32 mouse cellular contexts compared by ENCODE assay signal in genomic region chr6:29322735-29323134, GRCm38 (mm10). TPM values are rescaled to one million over a fixed set of nuclear protein-coding genes. Genes with fewer than 3 reads are reported as not detected.
A peak's percentile ranks its signal among the peaks of the same experiment; 100 is the strongest.
DNase-seq lines count a peak whose midpoint lies in the region; ATAC-seq and TF ChIP-seq lines count a peak whose summit lies in the region.
"Had no signal": no experiment of that assay in that cellular context is flagged by ENCODE, and none has a peak within 500 bp of the region (broad histone marks: within the 10 kb centered on the region; RNA-seq: fewer than 3 reads in every experiment).

No protein-coding gene starts in this region.

- no peak overlapping the region for H3K9ac ChIP-seq in CH12.LX (ENCODE audit: insufficient read depth, low read depth)
- H3K9ac ChIP-seq: embryonic facial prominence, embryonic 12.5 days; embryonic facial prominence, embryonic 15.5 days; forebrain, embryonic 12.5 days; forebrain, embryonic 15.5 days; heart, embryonic 13.5 days; hindbrain, embryonic 12.5 days; hindbrain, embryonic 15.5 days; intestine, embryonic 15.5 days had no signal

- dilution Hi-C loops in CH12.LX (cut with MboI; ENCODE audit: extremely low pct_ligation_motif_present, extremely low pct_unique_long_range_greater_than_20kb, low sequenced_read_pairs), result no loop called here

- H3K9me3 ChIP-seq in CH12.LX (replicated peaks; ENCODE audit: low read length), result peaks cover 3% of the 10 kb centered on the region
- H3K9me3 ChIP-seq: embryonic facial prominence, embryonic 12.5 days; embryonic facial prominence, embryonic 15.5 days; forebrain, embryonic 12.5 days; forebrain, embryonic 15.5 days; heart, embryonic 10.5 days; heart, embryonic 13.5 days; hindbrain, embryonic 12.5 days; hindbrain, embryonic 15.5 days; intestine, embryonic 15.5 days had no signal

- intact Hi-C loops in heart, postnatal 36 days (cut with DNase I), result no loop called here

- no peak for TF ChIP-seq POLR2A in CH12.LX (IDR thresholded peaks at IDR 0.05; ENCODE audit: low read depth, low read length)

- peaks cover 71% of the 10 kb centered on the region for H3K27me3 ChIP-seq in CH12.LX (replicated peaks)
- H3K27me3 ChIP-seq: embryonic facial prominence, embryonic 12.5 days; embryonic facial prominence, embryonic 15.5 days; forebrain, embryonic 12.5 days; forebrain, embryonic 15.5 days; hindbrain, embryonic 12.5 days; hindbrain, embryonic 15.5 days; intestine, embryonic 15.5 days had no signal

- TF ChIP-seq RAD21 in CH12.LX (IDR thresholded peaks at IDR 0.05; ENCODE audit: low read depth, low read length), result no peak

- H3K4me1 ChIP-seq in CH12.LX (ENCODE audit: control insufficient read depth in 1 of 2, insufficient read depth in 2 of 2), result peaks cover 6 to 11% of the 10 kb centered on the region in 2 experiments
- H3K4me1 ChIP-seq: embryonic facial prominence, embryonic 12.5 days; embryonic facial prominence, embryonic 15.5 days; forebrain, embryonic 12.5 days; forebrain, embryonic 15.5 days; hindbrain, embryonic 12.5 days; hindbrain, embryonic 15.5 days had no signal

- H3K4me3 ChIP-seq in CH12.LX (replicated peaks in 1 of 3; ENCODE audit: low read depth in 2 of 3, low read length in 2 of 3, poor library complexity in 1 of 3), result no peak overlapping the region
- H3K4me3 ChIP-seq: embryonic facial prominence, embryonic 12.5 days; embryonic facial prominence, embryonic 15.5 days; forebrain, embryonic 12.5 days; forebrain, embryonic 15.5 days; heart, adult 2 months; heart, embryonic 10.5 days; heart, embryonic 13.5 days; hindbrain, embryonic 12.5 days; hindbrain, embryonic 15.5 days; intestine, embryonic 15.5 days had no signal

- H3K79me2 ChIP-seq in CH12.LX (replicated peaks; ENCODE audit: control insufficient read depth, extremely low read depth, insufficient read depth, poor library complexity, severe bottlenecking), result no peaks in the 10 kb centered on the region

- H3K36me3 ChIP-seq in CH12.LX (replicated peaks in 1 of 2; ENCODE audit: control insufficient read depth in 1 of 2, insufficient read depth in 1 of 2, low read length in 1 of 2), result no peaks in the 10 kb centered on the region
- H3K36me3 ChIP-seq: embryonic facial prominence, embryonic 12.5 days; embryonic facial prominence, embryonic 15.5 days; forebrain, embryonic 12.5 days; forebrain, embryonic 15.5 days; heart, embryonic 10.5 days; heart, embryonic 13.5 days; hindbrain, embryonic 12.5 days; hindbrain, embryonic 15.5 days; intestine, embryonic 15.5 days had no signal

- in situ Hi-C loops in CH12.LX (cut with MboI; ENCODE audit: low pct_ligation_motif_present, low pct_unique_long_range_greater_than_20kb, low sequenced_read_pairs), result no loop called here

- H3K27ac ChIP-seq in CH12.LX (ENCODE audit: insufficient read depth, low read depth), result no peak overlapping the region
- H3K27ac ChIP-seq: embryonic facial prominence, embryonic 12.5 days; embryonic facial prominence, embryonic 15.5 days; forebrain, embryonic 12.5 days; forebrain, embryonic 15.5 days; heart, adult 2 months; heart, embryonic 10.5 days; heart, embryonic 13.5 days; hindbrain, embryonic 12.5 days; hindbrain, embryonic 15.5 days; intestine, embryonic 15.5 days had no signal

- DNase-seq in CD4-positive, CD25-positive, alpha-beta regulatory T cell, adult 2 months (ENCODE audit: low read depth, low spot score), result peak; percentile 5
- DNase-seq in CH12.LX (ENCODE audit: extremely low read depth), result no peak
- DNase-seq in naive thymus-derived CD4-positive, alpha-beta T cell, adult 2 months (ENCODE audit: low read depth), result peak; percentile 16
- no peak for DNase-seq in layer of hippocampus, adult 11-12 months (ENCODE audit: low spot score)
- no peak for DNase-seq in heart, postnatal 36 days
- DNase-seq: adrenal gland, postnatal 10 days; adrenal gland, postnatal 36 days; cerebellum, adult 11 months; cerebellum, adult 8-10 months; cerebellum, postnatal 10 days; cerebellum, postnatal 36 days; gastrocnemius, postnatal 25 days; heart, adult 2 months; heart, postnatal 14 days; kidney, adult 11 months had no signal

- TF ChIP-seq EP300 in CH12.LX (IDR thresholded peaks at IDR 0.05; ENCODE audit: low read length), result no peak

- 0 out of 2 replicates have a peak overlapping the region, but pooled peaks have one; percentile 15 for H3K4me2 ChIP-seq in CH12.LX (ENCODE audit: insufficient read depth, low read depth, poor library complexity, severe bottlenecking)
- H3K4me2 ChIP-seq: embryonic facial prominence, embryonic 12.5 days; embryonic facial prominence, embryonic 15.5 days; forebrain, embryonic 12.5 days; forebrain, embryonic 15.5 days; heart, embryonic 13.5 days; hindbrain, embryonic 12.5 days; hindbrain, embryonic 15.5 days; intestine, embryonic 15.5 days had no signal

- no peak for TF ChIP-seq CTCF in CH12.LX (conservative IDR thresholded peaks at IDR 0.05 in 1 of 2, IDR thresholded peaks at IDR 0.05 in 1 of 2; ENCODE audit: low read depth in 2 of 2, low read length in 2 of 2)

- ATAC-seq in CD4-positive, CD25-positive, alpha-beta regulatory T cell, adult 4 months, result no peak
- peak; percentile 65 for ATAC-seq in granulocyte monocyte progenitor cell, adult 5-6 weeks (replicated peaks; ENCODE audit: poor library complexity, severe bottlenecking)
- no peak for ATAC-seq in erythroid progenitor cell, adult 5-6 weeks (replicated peaks; ENCODE audit: low FRiP score, poor library complexity, severe bottlenecking)
- ATAC-seq: activated CD4-positive, CD25-positive, alpha-beta regulatory T cell, adult 4 months; forebrain, embryonic 15.5 days; intestine, embryonic 15.5 days had no signal

TF ChIP-seq in CH12.LX, 34 proteins besides CTCF, POLR2A, EP300 and RAD21:
- no peak for TF ChIP-seq SIN3A (IDR thresholded peaks at IDR 0.05; ENCODE audit: low read length)
- no peak for TF ChIP-seq MXI1 (IDR thresholded peaks at IDR 0.05; ENCODE audit: low read depth, low read length)
- TF ChIP-seq ZMIZ1 (IDR thresholded peaks at IDR 0.05; ENCODE audit: low read depth, low read length), result no peak
- TF ChIP-seq JUN (IDR thresholded peaks at IDR 0.05; ENCODE audit: insufficient read depth, low read depth, low read length), result no peak
- no peak for TF ChIP-seq GABPA (IDR thresholded peaks at IDR 0.05; ENCODE audit: insufficient replicate concordance, low read depth, low read length)
- TF ChIP-seq MAX (IDR thresholded peaks at IDR 0.05; ENCODE audit: low read length), result no peak
- no peak for TF ChIP-seq MYC (IDR thresholded peaks at IDR 0.05; ENCODE audit: low read depth, low read length)

RNA-seq across cellular contexts. Expression of gene Fam71f1, which starts 3.8 kb away (rescaled TPM):
- not detected for polyA plus RNA-seq in CD4-positive, CD25-positive, alpha-beta regulatory T cell, adult 4 months (2017; shearing (Covaris generic))
- total RNA-seq in CH12.LX (2012; rRNA removed) (not detected in 2 replicates), CH12.LX (2014; rRNA removed) (not detected in 2 replicates)
- not detected in 2 replicates for polyA plus RNA-seq in CH12.LX (2012; ENCODE audit: insufficient read length, low read depth)
- total RNA-seq in granulocyte monocyte progenitor cell, adult 5-6 weeks (2014; fragmentation: Nextera tagmentation), result not detected in 2 replicates
- total RNA-seq in granulocyte monocyte progenitor cell, adult 5-6 weeks (2017), result not detected in 2 replicates
- total RNA-seq in heart, postnatal 36 days (2021), result not detected
- total RNA-seq in erythroid progenitor cell, adult 5-6 weeks (2015; ENCODE audit: low replicate concordance), result not detected in 2 replicates
- total RNA-seq in erythroid progenitor cell, adult 5-6 weeks (2017; ENCODE audit: low replicate concordance), result not detected in 2 replicates
- total RNA-seq: adrenal gland, adult 18-20 months; adrenal gland, postnatal 10 days; adrenal gland, postnatal 36 days; gastrocnemius, adult 8-10 months; gastrocnemius, postnatal 25 days; heart, adult 2 months; heart, postnatal 14 days; hematopoietic stem cell, adult 5-6 weeks had no signal
- polyA plus RNA-seq: activated CD4-positive, CD25-positive, alpha-beta regulatory T cell, adult 4 months; embryonic facial prominence, embryonic 15.5 days; forebrain, embryonic 12.5 days; forebrain, embryonic 15.5 days; heart, embryonic 10.5 days; heart, embryonic 16.5 days; hindbrain, embryonic 12.5 days; hindbrain, embryonic 15.5 days; intestine, embryonic 15.5 days had no signal

RNA-seq across cellular contexts. Expression of gene Calu, which starts 25.1 kb away (rescaled TPM):
- 10 to 100 TPM; 57.9 to 68.6 TPM for polyA plus RNA-seq in CD4-positive, CD25-positive, alpha-beta regulatory T cell, adult 4 months (2017; shearing (Covaris generic))
- total RNA-seq in CH12.LX (2012; rRNA removed) (107 and 125 TPM in 2 replicates), CH12.LX (2014; rRNA removed) (161 and 166 TPM in 2 replicates)
- 112 and 128 TPM in 2 replicates for polyA plus RNA-seq in CH12.LX (2012; ENCODE audit: insufficient read length, low read depth)
- total RNA-seq in granulocyte monocyte progenitor cell, adult 5-6 weeks (2014; fragmentation: Nextera tagmentation), result 72.1 and 86.1 TPM in 2 replicates
- total RNA-seq in granulocyte monocyte progenitor cell, adult 5-6 weeks (2017), result 228 and 237 TPM in 2 replicates
- 100 to 1,000 TPM; 240 to 254 TPM for total RNA-seq in heart, postnatal 36 days (2021)
- 23.1 and 26.7 TPM in 2 replicates for total RNA-seq in erythroid progenitor cell, adult 5-6 weeks (2015; ENCODE audit: low replicate concordance)
- total RNA-seq in erythroid progenitor cell, adult 5-6 weeks (2017; ENCODE audit: low replicate concordance), result 41.5 and 53.8 TPM in 2 replicates

RNA-seq across cellular contexts. Expression of gene Fam71f2, which starts 43.3 kb away (rescaled TPM):
- polyA plus RNA-seq in CD4-positive, CD25-positive, alpha-beta regulatory T cell, adult 4 months (2017; shearing (Covaris generic)), result under 1 TPM in 1 of 2 experiments, not detected in 1; 0.44 TPM
- total RNA-seq in CH12.LX (2012; rRNA removed) (0.29 and 0.30 TPM in 2 replicates), CH12.LX (2014; rRNA removed) (0.34 TPM in 1 of 2 replicates, not detected in the other)
- 0.23 TPM in 1 of 2 replicates, not detected in the other for polyA plus RNA-seq in CH12.LX (2012; ENCODE audit: insufficient read length, low read depth)
- total RNA-seq in granulocyte monocyte progenitor cell, adult 5-6 weeks (2014; fragmentation: Nextera tagmentation), result not detected in 2 replicates
- 0.88 TPM in 1 of 2 replicates, not detected in the other for total RNA-seq in granulocyte monocyte progenitor cell, adult 5-6 weeks (2017)
- total RNA-seq in heart, postnatal 36 days (2021), result under 1 TPM in 1 of 2 experiments, not detected in 1; 0.27 TPM
- not detected in 2 replicates for total RNA-seq in erythroid progenitor cell, adult 5-6 weeks (2015; ENCODE audit: low replicate concordance)
- not detected in 2 replicates for total RNA-seq in erythroid progenitor cell, adult 5-6 weeks (2017; ENCODE audit: low replicate concordance)
- total RNA-seq: adrenal gland, adult 18-20 months; adrenal gland, postnatal 36 days; gastrocnemius, adult 8-10 months; gastrocnemius, postnatal 25 days; heart, adult 2 months; heart, postnatal 14 days; hematopoietic stem cell, adult 5-6 weeks had no signal
- polyA plus RNA-seq: heart, embryonic 13.5 days had no signal

RNA-seq across cellular contexts. Expression of gene Hilpda, which starts 50.4 kb away (rescaled TPM):
- polyA plus RNA-seq in CD4-positive, CD25-positive, alpha-beta regulatory T cell, adult 4 months (2017; shearing (Covaris generic)), result 10 to 100 TPM; 32.4 to 37.1 TPM
- 14.6 and 23.7 TPM in 2 replicates for total RNA-seq in CH12.LX (2012; rRNA removed)
- 40.0 and 52.3 TPM in 2 replicates for total RNA-seq in CH12.LX (2014; rRNA removed)
- 10.5 and 11.1 TPM in 2 replicates for polyA plus RNA-seq in CH12.LX (2012; ENCODE audit: insufficient read length, low read depth)
- 14.0 and 15.5 TPM in 2 replicates for total RNA-seq in granulocyte monocyte progenitor cell, adult 5-6 weeks (2014; fragmentation: Nextera tagmentation)
- total RNA-seq in granulocyte monocyte progenitor cell, adult 5-6 weeks (2017), result 9.7 and 17.7 TPM in 2 replicates
- total RNA-seq in heart, postnatal 36 days (2021), result 1 to 10 TPM; 4.4 to 5.7 TPM
- 1.7 and 2.2 TPM in 2 replicates for total RNA-seq in erythroid progenitor cell, adult 5-6 weeks (2015; ENCODE audit: low replicate concordance)
- 0.90 and 6.9 TPM in 2 replicates for total RNA-seq in erythroid progenitor cell, adult 5-6 weeks (2017; ENCODE audit: low replicate concordance)

Comparison
In these comparisons a context has a peak if more than half of its experiments do, and no peak if none do; other contexts are left out.
1. DNase-seq: peak in CD4-positive, CD25-positive, alpha-beta regulatory T cell, adult 2 months (single experiment) and naive thymus-derived CD4-positive, alpha-beta T cell, adult 2 months (single experiment); none in CH12.LX (single experiment), layer of hippocampus, adult 11-12 months (single experiment) and heart, postnatal 36 days (0 of 2).